In genomic region chr3:146316293-146316692, GRCm38 (mm10) we compare ENCODE assay signal across 16 mouse cellular contexts.
"Had no signal": no experiment of that assay in that cellular context is flagged by ENCODE, and none has a peak within 500 bp of the region (broad histone marks: within the 10 kb centered on the region; RNA-seq: fewer than 3 reads in every experiment).

No protein-coding gene starts in this region.

- H3K4me1 ChIP-seq: liver, embryonic 15.5 days; lung, embryonic 15.5 days; megakaryocyte, embryonic 14.5 days had no signal

- H3K36me3 ChIP-seq: liver, embryonic 15.5 days; lung, embryonic 15.5 days; midbrain, embryonic 13.5 days; midbrain, embryonic 15.5 days; neural tube, embryonic 12.5 days had no signal

- H3K4me2 ChIP-seq: liver, embryonic 15.5 days; lung, embryonic 15.5 days; midbrain, embryonic 11.5 days; midbrain, embryonic 13.5 days; midbrain, embryonic 15.5 days; neural tube, embryonic 12.5 days had no signal

- H3K27ac ChIP-seq: liver, embryonic 15.5 days; lung, embryonic 15.5 days; macrophage; midbrain, embryonic 13.5 days; midbrain, embryonic 15.5 days; neural tube, embryonic 12.5 days had no signal

- H3K9ac ChIP-seq: liver, embryonic 15.5 days; liver, postnatal 0 days; lung, embryonic 15.5 days; midbrain, embryonic 13.5 days; midbrain, embryonic 15.5 days; neural tube, embryonic 12.5 days had no signal

- DNase-seq: liver, postnatal 0 days; lung, adult 2 months; lung, postnatal 14 days; lung, postnatal 36 days; right cerebral cortex, postnatal 14 days; thymus, adult 18-20 months; thymus, postnatal 14 days; thymus, postnatal 36 days had no signal

- ATAC-seq: liver, postnatal 0 days; midbrain, embryonic 13.5 days; midbrain, embryonic 15.5 days had no signal

- H3K4me3 ChIP-seq: liver, embryonic 15.5 days; lung, embryonic 15.5 days; megakaryocyte, embryonic 14.5 days; midbrain, embryonic 13.5 days; midbrain, embryonic 15.5 days; neural tube, embryonic 12.5 days had no signal

- H3K27me3 ChIP-seq: liver, embryonic 15.5 days; lung, embryonic 15.5 days; midbrain, embryonic 13.5 days; midbrain, embryonic 15.5 days; neural tube, embryonic 12.5 days had no signal

- H3K9me3 ChIP-seq: liver, embryonic 15.5 days; lung, embryonic 15.5 days; megakaryocyte, embryonic 14.5 days; midbrain, embryonic 13.5 days; midbrain, embryonic 15.5 days; neural tube, embryonic 12.5 days had no signal
